Mouse (Mus musculus) bone marrow macrophage, adult 2 months (primary cell): ENCODE results near the gene Agps.

Experiments used
- CTCF ChIP-seq: IDR thresholded peaks from 2 replicates; pipeline ENCODE4 v1.5.1; 2012; ENCODE audit warnings: low read depth, mild to moderate bottlenecking, low read length, moderate library complexity
- POLR2A ChIP-seq: IDR thresholded peaks from 2 replicates; pipeline ENCODE4 v1.6.1; 2012; ENCODE audit warnings: mild to moderate bottlenecking, low read depth, low read length, borderline replicate concordance

DNA sequence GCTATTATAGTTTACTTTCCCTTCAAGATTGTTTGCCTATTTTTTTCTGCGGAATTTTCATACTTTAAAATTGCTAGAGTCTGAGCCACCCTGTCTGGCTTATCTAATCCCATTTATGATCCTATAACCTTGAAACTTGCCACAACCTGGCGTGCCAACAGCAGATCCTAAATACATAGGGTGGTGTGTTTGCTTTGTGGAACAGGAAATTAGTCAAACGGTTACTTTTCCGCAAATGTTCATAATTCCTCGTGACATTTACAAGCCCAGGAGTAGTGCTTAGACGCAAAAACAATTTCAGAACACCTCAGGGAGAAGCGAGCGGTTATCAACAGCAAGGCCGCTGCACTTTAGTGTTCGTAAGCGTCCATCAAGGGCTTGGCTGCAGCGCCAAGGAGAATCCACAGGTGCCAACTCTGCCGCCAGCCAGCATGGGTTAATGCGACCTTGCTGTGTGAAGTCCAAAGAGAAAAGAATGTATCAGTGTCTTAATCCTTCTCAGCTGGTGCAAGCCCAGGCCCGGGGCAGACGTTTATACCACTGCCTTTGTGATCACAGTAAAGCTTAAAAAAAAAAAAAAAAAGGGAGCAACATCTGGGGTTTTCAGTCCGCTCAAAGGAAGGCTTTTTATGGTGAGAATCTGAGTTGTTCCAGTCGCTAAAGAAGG is 127.3 kb downstream of the Agps start:
- TF ChIP-seq CTCF = no peak
- no peak for TF ChIP-seq POLR2A
